Mouse (Mus musculus) bone marrow, adult 2 months (tissue): ENCODE results near the gene Fam110a. TPM values are rescaled to one million over a fixed set of nuclear protein-coding genes. Genes with fewer than 3 reads are reported as not detected.

Experiments used
- H3K27ac ChIP-seq: fragments of 200-500 bp; 2 replicates; pipeline ENCODE4 v1.5.1; 2012; ENCODE audit warnings: low read depth, mild to moderate bottlenecking, control low read depth, inconsistent platforms, low read length; ENCODE audit not compliant: control insufficient read depth, poor library complexity, insufficient read depth
- H3K4me1 ChIP-seq: fragments of 200-500 bp; 2 replicates; pipeline ENCODE4 v1.6.1; 2011; ENCODE audit warnings: low read length; ENCODE audit not compliant: control insufficient read depth, insufficient read depth
- H3K4me3 ChIP-seq: fragments of 200-500 bp; replicated peaks from 2 replicates; pipeline ENCODE3; 2011; ENCODE audit warnings: mild to moderate bottlenecking, low read depth, low read length, control low read depth; ENCODE audit not compliant: control insufficient read depth
- CTCF ChIP-seq: fragments of 200-500 bp; IDR thresholded peaks from 2 replicates; pipeline ENCODE4 v1.5.1; 2011; ENCODE audit warnings: low read length, control low read depth; ENCODE audit not compliant: control insufficient read depth, insufficient read depth
- POLR2A ChIP-seq: fragments of 200-500 bp; IDR thresholded peaks from 2 replicates; pipeline ENCODE4 v1.6.1; 2011; ENCODE audit warnings: low read depth, mild to moderate bottlenecking, control low read depth, low read length, borderline replicate concordance; ENCODE audit not compliant: control insufficient read depth
- WGBS: fragments of 180-500 bp; shearing (Covaris S2); methylation state at CpG from one replicate; pipeline ENCODE4 v1.1.7; 2018; 5-methylcytosine and 5-hydroxymethylcytosine counted together
- polyA plus RNA-seq: library from polyadenylated mRNA; stranded (reverse); fragments of >200 nt; gene quantifications from 2 replicates; pipeline ENCODE4 v1.2.4, GENCODE M21; 2011; ENCODE audit warnings: low replicate concordance; ENCODE audit not compliant: missing spikeins, insufficient read depth, insufficient read length

The Fam110a gene
- polyA plus RNA-seq, 1 experiment: 13.0 TPM

- 41% methylated on average over 5 of the region's 5 CpGs for WGBS
- H3K27ac ChIP-seq: no peak overlapping the region
- peaks cover 5% of the 10 kb centered on the region; the same call in 1 of the 2 replicates for H3K4me1 ChIP-seq
- no peak for TF ChIP-seq POLR2A
- no peak; the same call in 1 of the 2 replicates for TF ChIP-seq CTCF
- no peak overlapping the region for H3K4me3 ChIP-seq
Observed at GRCm38 (mm10) chr2:151963319-151963718, 16.7 kb downstream of the Fam110a start.

GRCm38 (mm10) chr2:151962474-151962873 is 17.5 kb downstream of the Fam110a start:
- no peak for TF ChIP-seq CTCF
- no peak for TF ChIP-seq POLR2A
- peaks cover 2% of the 10 kb centered on the region; the same call in 1 of the 2 replicates for H3K4me1 ChIP-seq
- H3K4me3 ChIP-seq: no peak overlapping the region
- WGBS: 21% methylated on average over 10 of the region's 10 CpGs
- no peak overlapping the region for H3K27ac ChIP-seq

GRCm38 (mm10) chr2:151961284-151962196 is 18.5 kb downstream of the Fam110a start:
- no peak for TF ChIP-seq POLR2A
- no peak for TF ChIP-seq CTCF
- Histone ChIP-seq H3K27ac (no peak overlapping the region), H3K4me1 (peaks cover 2% of the 10 kb centered on the region; the same call in 1 of the 2 replicates), H3K4me3 (no peak overlapping the region)
- 70% methylated on average over 9 of the region's 9 CpGs for WGBS

- Histone ChIP-seq H3K4me3 (no peak overlapping the region), H3K4me1 (peaks cover 2% of the 10 kb centered on the region; the same call in 1 of the 2 replicates), H3K27ac (no peak overlapping the region)
- 78% methylated on average over 5 of the region's 5 CpGs for WGBS
- TF ChIP-seq POLR2A (no peak), CTCF (no peak)
Observed at GRCm38 (mm10) chr2:151959274-151959673, 20.7 kb downstream of the Fam110a start.

GRCm38 (mm10) chr2:151956500-151957137 is 23.4 kb downstream of the Fam110a start:
- no peaks in the 10 kb centered on the region for H3K4me1 ChIP-seq
- H3K27ac ChIP-seq: no peak overlapping the region
- H3K4me3 ChIP-seq: no peak overlapping the region
- 78% methylated on average over 4 of the region's 4 CpGs for WGBS
- TF ChIP-seq POLR2A: no peak

GRCm38 (mm10) chr2:151953665-151954064 is 26.4 kb downstream of the Fam110a start:
- TF ChIP-seq CTCF: no peak
- Histone ChIP-seq H3K27ac (no peak overlapping the region), H3K4me1 (no peaks in the 10 kb centered on the region), H3K4me3 (no peak overlapping the region)
- 79% methylated on average over 8 of the region's 8 CpGs for WGBS

- TF ChIP-seq CTCF (no peak), POLR2A (no peak)
- 61% methylated on average over 2 of the region's 2 CpGs for WGBS
- Histone ChIP-seq H3K4me3 (no peak overlapping the region), H3K4me1 (no peaks in the 10 kb centered on the region; the same call in 1 of the 2 replicates), H3K27ac (no peak overlapping the region)
Observed at GRCm38 (mm10) chr2:151949082-151949774, 30.8 kb downstream of the Fam110a start.

GRCm38 (mm10) chr2:151948311-151948710 is 31.7 kb downstream of the Fam110a start:
- no peak for TF ChIP-seq CTCF
- TF ChIP-seq POLR2A: no peak
- Histone ChIP-seq H3K27ac (no peak overlapping the region), H3K4me1 (no peaks in the 10 kb centered on the region; the same call in 1 of the 2 replicates), H3K4me3 (no peak overlapping the region)
- WGBS: 80% methylated on average over 7 of the region's 7 CpGs
